Mouse (Mus musculus) Patski (cell line): ENCODE data around the gene Lyar. TPM values are rescaled to one million over a fixed set of nuclear protein-coding genes. Genes with fewer than 3 reads are reported as not detected.

Experiments used
- ATAC-seq: fragments of 100-300 bp; one replicate; pipeline ENCODE4 v1.8.0; 2021
- CTCF ChIA-PET: fragments of 350-600 bp; sonication (Branson Sonifier 250); formaldehyde crosslinking; loops from one replicate; lab custom pipeline; 2022; ENCODE audit warnings: inconsistent platforms; lab: Charles Lee
- POLR2A ChIA-PET: fragments of 350-600 bp; sonication (Branson Sonifier 250); formaldehyde crosslinking; loops from one replicate; lab custom pipeline; 2022; ENCODE audit warnings: antibody characterized with exemption, inconsistent platforms; lab: Charles Lee
- DNase-seq: peaks from one replicate; pipeline ENCODE4 v3.0.0-alpha.2; 2011; ENCODE audit warnings: low read depth, low spot score
- H3K27me3 ChIP-seq: fragments of 371-371 bp; one replicate; pipeline ENCODE4 v1.5.1; 2021
- CTCF ChIP-seq: fragments of 100-300 bp; IDR thresholded peaks from one replicate; pipeline ENCODE4 v1.5.1; 2021
- in situ Hi-C: fragments of 300-500 bp; cut with MboI; formaldehyde crosslinking; loops from 3 replicates; pipeline ENCODE4 v1.11.1; 2018; ENCODE audit warnings: low pct_unique_long_range_greater_than_20kb, mixed read lengths
- polyA plus RNA-seq: library from polyadenylated mRNA; unstranded; gene quantifications from one replicate; pipeline ENCODE4 v1.2.3, GENCODE M21; 2021

Gene Lyar
- polyA plus RNA-seq, result 36.6 TPM

- ATAC-seq, result peak; percentile 81
- POLR2A ChIA-PET, result interaction anchor here (1.2 kb wide), 1 partner anchor 9 kb away, joined by 3 read pairs; no protein-coding TSS in a partner anchor
- in situ Hi-C loops, result no loop called here
- CTCF ChIA-PET, result interaction anchor here (1.0 to 1.6 kb wide), 3 partner anchors 12 to 334 kb away, joined by 3 to 4 read pairs (median 3); no protein-coding TSS in a partner anchor
- TF ChIP-seq CTCF, result no peak
- no peaks in the 10 kb centered on the region for H3K27me3 ChIP-seq
- peak; percentile 39 for DNase-seq
Observed at GRCm38 (mm10) chr5:38220328-38220912, at the start of gene Lyar, which contains the start of gene Zbtb49. Lyar (plus strand) TSS chr5:38220470. Zbtb49 (minus strand) TSS chr5:38220457.

- CTCF ChIA-PET, result no interaction called here
- peaks cover 42% of the 10 kb centered on the region for H3K27me3 ChIP-seq
- POLR2A ChIA-PET, result no interaction called here
- DNase-seq, result no peak
- in situ Hi-C loops, result no loop called here
- no peak for ATAC-seq
- TF ChIP-seq CTCF, result no peak
Observed at GRCm38 (mm10) chr5:38173766-38174165, 46.5 kb upstream of the Lyar start.

GRCm38 (mm10) chr5:38174256-38174912 is 45.9 kb upstream of the Lyar start:
- no peak for TF ChIP-seq CTCF
- ChIA-PET POLR2A (no interaction called here), CTCF (no interaction called here)
- no peak for ATAC-seq
- H3K27me3 ChIP-seq, result peaks cover 46% of the 10 kb centered on the region
- in situ Hi-C loops, result no loop called here
- DNase-seq, result no peak

GRCm38 (mm10) chr5:38184688-38185285 is 35.5 kb upstream of the Lyar start:
- in situ Hi-C loops, result loop anchor here (5.0 to 25.0 kb wide), 2 partner anchors 82 to 272 kb away; no protein-coding TSS in a partner anchor
- ATAC-seq, result no peak
- POLR2A ChIA-PET, result no interaction called here
- H3K27me3 ChIP-seq, result peaks cover 18% of the 10 kb centered on the region
- CTCF ChIA-PET, result interaction anchor here (1.0 to 1.4 kb wide), 3 partner anchors 12 to 402 kb away, joined by 3 read pairs; no protein-coding TSS in a partner anchor
- DNase-seq, result no peak
- no peak for TF ChIP-seq CTCF

- CTCF ChIA-PET, result interaction anchor here (0.6 to 1.7 kb wide), 4 partner anchors 9 to 21 kb away, joined by 3 to 5 read pairs (median 4); no protein-coding TSS in a partner anchor
- peaks cover 7% of the 10 kb centered on the region for H3K27me3 ChIP-seq
- in situ Hi-C loops, result loop anchor here (5.0 to 25.0 kb wide), 2 partner anchors 85 to 275 kb away; no protein-coding TSS in a partner anchor
- DNase-seq (no peak), ATAC-seq (no peak)
- POLR2A ChIA-PET, result no interaction called here
- no peak for TF ChIP-seq CTCF
Observed at GRCm38 (mm10) chr5:38187006-38187405, 33.3 kb upstream of the Lyar start.

GRCm38 (mm10) chr5:38190907-38191306 is 29.4 kb upstream of the Lyar start:
- DNase-seq (no peak), ATAC-seq (no peak)
- ChIA-PET CTCF (no interaction called here), POLR2A (no interaction called here)
- in situ Hi-C loops, result loop anchor here (25.0 kb wide), 1 partner anchor 279 kb away; no protein-coding TSS in a partner anchor
- no peak for TF ChIP-seq CTCF
- H3K27me3 ChIP-seq, result peaks cover 5% of the 10 kb centered on the region

- TF ChIP-seq CTCF, result no peak
- DNase-seq (no peak), ATAC-seq (no peak)
- in situ Hi-C loops, result loop anchor here (25.0 kb wide), 1 partner anchor 283 kb away; no protein-coding TSS in a partner anchor
- no peaks in the 10 kb centered on the region for H3K27me3 ChIP-seq
- ChIA-PET POLR2A (no interaction called here), CTCF (no interaction called here)
Observed at GRCm38 (mm10) chr5:38194946-38195345, 25.3 kb upstream of the Lyar start.

GRCm38 (mm10) chr5:38195941-38196340 is 24.3 kb upstream of the Lyar start:
- TF ChIP-seq CTCF, result no peak
- ChIA-PET CTCF (interaction anchor here (2.0 kb wide), 1 partner anchor 44 kb away, joined by 10 read pairs; no protein-coding TSS in a partner anchor), POLR2A (no interaction called here)
- ATAC-seq (no peak), DNase-seq (no peak)
- no peaks in the 10 kb centered on the region for H3K27me3 ChIP-seq
- in situ Hi-C loops, result loop anchor here (25.0 kb wide), 1 partner anchor 284 kb away; no protein-coding TSS in a partner anchor

GRCm38 (mm10) chr5:38196821-38197481 is 23.3 kb upstream of the Lyar start:
- TF ChIP-seq CTCF, result no peak
- no peak for ATAC-seq
- CTCF ChIA-PET, result interaction anchor here (0.7 to 3.0 kb wide), 16 partner anchors 9 to 377 kb away, joined by 3 to 18 read pairs (median 4); partner anchors contain the start of genes Lyar, Stx18 and Zbtb49
- H3K27me3 ChIP-seq, result no peaks in the 10 kb centered on the region
- no peak for DNase-seq
- POLR2A ChIA-PET, result no interaction called here
- in situ Hi-C loops, result loop anchor here (25.0 kb wide), 1 partner anchor 285 kb away; no protein-coding TSS in a partner anchor

- peak; percentile 96 for TF ChIP-seq CTCF
- DNase-seq, result peak; percentile 46
- ChIA-PET CTCF (interaction anchor here (0.6 to 3.0 kb wide), 18 partner anchors 8 to 378 kb away, joined by 3 to 18 read pairs (median 4); partner anchors contain the start of genes Lyar, Stx18 and Zbtb49), POLR2A (no interaction called here)
- ATAC-seq, result peak; percentile 76
- no peaks in the 10 kb centered on the region for H3K27me3 ChIP-seq
- in situ Hi-C loops, result loop anchor here (25.0 kb wide), 1 partner anchor 285 kb away; no protein-coding TSS in a partner anchor
Observed at GRCm38 (mm10) chr5:38197482-38197823, 22.8 kb upstream of the Lyar start.
